Mouse (Mus musculus) embryonic facial prominence, embryonic 11.5 days (tissue): ENCODE measurements around the gene Lingo1. TPM values are rescaled to one million over a fixed set of nuclear protein-coding genes. Genes with fewer than 3 reads are reported as not detected.

Source experiments
- ATAC-seq: fragments of 200-750 bp; cut with Nextera tagmentation; replicated peaks from 2 replicates; pipeline ENCODE4 v1.8.0; 2017; ENCODE audit warnings: low read depth; ENCODE audit not compliant: insufficient number of reproducible peaks, low FRiP score, low TSS enrichment
- DNase-seq: peaks from one replicate; pipeline ENCODE4 v3.0.0-alpha.2; 2015; ENCODE audit warnings: low spot score
- H3K27ac ChIP-seq: fragments of 300-500 bp; sonication (generic); replicated peaks from 2 replicates; pipeline ENCODE4 v1.5.1; 2014; ENCODE audit warnings: mild to moderate bottlenecking, low read depth, low read length, control low read depth
- H3K27me3 ChIP-seq: fragments of 300-500 bp; sonication (generic); 2 replicates; pipeline ENCODE4 v1.6.1; 2014; ENCODE audit warnings: mild to moderate bottlenecking, low read length, moderate library complexity, mixed read lengths; ENCODE audit not compliant: control insufficient read depth, insufficient read depth
- H3K36me3 ChIP-seq: fragments of 300-500 bp; sonication (generic); replicated peaks from 2 replicates; pipeline ENCODE4 v1.6.1; 2014; ENCODE audit warnings: low read depth, mild to moderate bottlenecking, low read length, moderate library complexity, mixed read lengths; ENCODE audit not compliant: control insufficient read depth, insufficient read depth
- H3K4me1 ChIP-seq: fragments of 300-500 bp; sonication (generic); 2 replicates; pipeline ENCODE4 v1.6.1; 2014; ENCODE audit warnings: low read length, mixed read lengths; ENCODE audit not compliant: control insufficient read depth, insufficient read depth
- H3K4me2 ChIP-seq: fragments of 300-500 bp; sonication (generic); 2 replicates; pipeline ENCODE4 v1.6.1; 2014; ENCODE audit warnings: low read depth, mild to moderate bottlenecking, control low read depth, low read length, moderate library complexity
- H3K4me3 ChIP-seq: fragments of 300-500 bp; sonication (generic); 2 replicates; pipeline ENCODE4 v1.5.1; 2014; ENCODE audit warnings: low read depth, low read length, control low read depth
- H3K9ac ChIP-seq: fragments of 300-500 bp; sonication (generic); replicated peaks from 2 replicates; pipeline ENCODE4 v1.6.1; 2014; ENCODE audit warnings: mild to moderate bottlenecking, control low read depth, low read length
- H3K9me3 ChIP-seq: fragments of 300-500 bp; sonication (generic); replicated peaks from 2 replicates; pipeline ENCODE4 v1.6.1; 2016; ENCODE audit warnings: mild to moderate bottlenecking, low read length, inconsistent platforms, mixed read lengths; ENCODE audit not compliant: control insufficient read depth
- WGBS: fragments of 180-500 bp; shearing (Covaris S2); extraction: QIAGEN DNeasy Blood & Tissue Kit; methylation state at CpG from one replicate; pipeline ENCODE4 v1.1.7; 2014; 5-methylcytosine and 5-hydroxymethylcytosine counted together
- polyA plus RNA-seq: library from polyadenylated mRNA; unstranded; fragments of >200 nt; fragmentation: Nextera tagmentation; extraction: Ambion mirVana; gene quantifications from 2 replicates; pipeline ENCODE4 v1.2.1, GENCODE M21; 2014

The Lingo1 gene
- polyA plus RNA-seq, 1 experiment from 2014 or later: 3.9 TPM

DNA sequence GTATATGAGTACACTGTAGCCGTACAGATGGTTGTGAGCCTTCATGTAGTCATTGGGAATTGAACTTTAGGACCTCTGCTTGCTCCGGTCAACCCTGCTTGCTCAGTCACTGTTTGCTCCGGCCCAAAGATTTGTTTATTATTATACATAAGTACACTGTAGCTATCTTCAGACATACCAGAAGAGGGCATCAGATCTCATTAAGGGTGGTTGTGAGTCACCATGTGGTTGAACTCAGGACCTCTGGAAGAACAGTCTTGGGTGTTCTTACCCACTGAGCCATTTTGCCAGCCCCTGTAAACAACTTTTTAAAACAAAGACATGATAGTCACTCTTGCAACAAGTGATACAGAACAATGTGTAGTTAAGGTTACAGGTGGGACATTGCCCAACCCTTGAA lies 35.6 kb upstream of the Lingo1 start:
- 85% methylated on average over 3 of the region's 3 CpGs for WGBS
- Histone ChIP-seq H3K27me3 (no peaks in the 10 kb centered on the region), H3K36me3 (no peaks in the 10 kb centered on the region), H3K4me1 (no peaks in the 10 kb centered on the region), H3K4me2 (no peak overlapping the region), H3K9ac (no peak overlapping the region), H3K27ac (no peak overlapping the region), H3K9me3 (no peaks in the 10 kb centered on the region), H3K4me3 (no peak overlapping the region)
- DNase-seq (no peak), ATAC-seq (no peak)

- Histone ChIP-seq H3K27me3 (no peaks in the 10 kb centered on the region), H3K4me1 (peaks cover 4% of the 10 kb centered on the region), H3K4me2 (no peak overlapping the region), H3K27ac (no peak overlapping the region), H3K4me3 (no peak overlapping the region), H3K9ac (no peak overlapping the region), H3K9me3 (no peaks in the 10 kb centered on the region), H3K36me3 (no peaks in the 10 kb centered on the region)
- WGBS: 26% methylated on average over 4 of the region's 4 CpGs
- DNase-seq (no peak), ATAC-seq (no peak)
These were observed 33.9 kb upstream of the Lingo1 start for GRCm38 (mm10) chr9:56830162-56830561.

GRCm38 (mm10) chr9:56828841-56829240 lies 32.6 kb upstream of the Lingo1 start:
- H3K4me1 ChIP-seq: peaks cover 4% of the 10 kb centered on the region
- H3K4me3 ChIP-seq: no peak overlapping the region
- no peak overlapping the region for H3K4me2 ChIP-seq
- 90% methylated on average over 6 of the region's 6 CpGs for WGBS
- H3K9ac ChIP-seq: no peak overlapping the region
- ATAC-seq (no peak), DNase-seq (no peak)
- no peaks in the 10 kb centered on the region for H3K27me3 ChIP-seq
- H3K9me3 ChIP-seq: no peaks in the 10 kb centered on the region
- no peak overlapping the region for H3K27ac ChIP-seq
- no peaks in the 10 kb centered on the region for H3K36me3 ChIP-seq

GRCm38 (mm10) chr9:56828146-56828545 lies 31.9 kb upstream of the Lingo1 start:
- no peaks in the 10 kb centered on the region for H3K36me3 ChIP-seq
- 39% methylated on average over 9 of the region's 9 CpGs for WGBS
- H3K4me1 ChIP-seq: peaks cover 4% of the 10 kb centered on the region
- no peaks in the 10 kb centered on the region for H3K27me3 ChIP-seq
- no peak for ATAC-seq
- no peak overlapping the region for H3K27ac ChIP-seq
- H3K9me3 ChIP-seq: no peaks in the 10 kb centered on the region
- no peak overlapping the region for H3K9ac ChIP-seq
- H3K4me2 ChIP-seq: no peak overlapping the region
- H3K4me3 ChIP-seq: no peak overlapping the region
- DNase-seq: no peak

DNA sequence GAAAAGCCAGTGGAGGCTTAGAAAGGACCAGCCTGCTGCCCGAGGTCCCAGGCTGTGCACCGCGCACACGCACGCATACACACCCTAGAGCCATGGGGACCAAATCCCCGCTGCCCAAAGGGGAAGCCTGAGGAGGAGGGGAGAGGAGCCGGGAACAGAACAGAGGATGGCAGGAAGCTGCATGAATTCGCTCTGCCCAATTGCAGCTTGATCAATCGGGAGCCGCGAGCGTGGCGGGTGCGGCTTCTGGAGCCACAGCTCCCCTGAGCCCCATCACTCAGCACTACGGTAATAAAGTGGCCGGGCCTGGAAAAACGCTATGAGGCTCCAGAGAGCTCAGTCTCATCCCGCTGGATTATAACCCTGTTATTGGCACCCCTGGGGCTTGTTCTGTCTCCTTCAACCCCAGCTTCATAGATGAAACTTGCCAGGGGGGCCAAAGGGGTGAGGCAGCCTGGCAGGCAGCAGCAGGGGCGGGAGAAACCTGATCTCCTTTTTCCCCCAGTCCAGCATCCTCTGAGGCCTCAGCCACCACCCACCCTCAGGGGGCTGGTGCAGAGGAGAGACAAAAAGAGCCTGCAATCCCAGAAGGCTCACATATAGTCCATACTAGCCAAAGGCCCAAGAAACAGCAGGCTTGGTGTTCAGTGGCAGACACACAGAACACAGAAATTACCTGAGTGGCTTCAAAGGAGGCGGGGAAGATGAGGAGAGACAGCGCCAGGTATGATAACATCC lies 29.4 kb upstream of the Lingo1 start:
- Histone ChIP-seq H3K9ac (peak overlapping the region; percentile 39; the same call in 1 of the 2 replicates), H3K4me3 (peak overlapping the region; percentile 23), H3K27ac (no peak overlapping the region), H3K27me3 (no peaks in the 10 kb centered on the region), H3K36me3 (no peaks in the 10 kb centered on the region), H3K4me1 (peaks cover 4% of the 10 kb centered on the region), H3K4me2 (peak overlapping the region; percentile 50), H3K9me3 (no peaks in the 10 kb centered on the region)
- peak; percentile 44 for DNase-seq
- WGBS: 8% methylated on average over 21 of the region's 21 CpGs
- no peak for ATAC-seq

DNA sequence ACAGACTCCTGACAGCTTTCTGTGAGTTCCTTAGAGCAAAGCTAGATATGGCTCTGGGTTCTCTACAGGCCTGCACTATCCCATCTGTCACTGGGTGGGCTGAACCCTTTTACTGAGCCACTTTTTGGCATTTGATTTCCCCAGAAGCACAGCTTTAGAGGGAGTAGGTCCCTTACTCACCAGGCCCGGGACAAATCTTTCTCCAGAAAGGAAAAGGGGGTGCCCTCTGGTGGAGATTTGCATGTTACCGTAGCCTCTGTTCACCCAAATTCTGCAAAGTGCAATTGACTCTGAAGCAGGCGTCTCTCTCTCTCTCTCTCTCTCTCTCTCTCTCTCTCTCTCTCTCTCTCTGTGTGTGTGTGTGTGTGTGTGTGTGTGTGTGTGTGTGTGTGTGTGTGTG lies 28.6 kb upstream of the Lingo1 start:
- DNase-seq: peak; percentile 64
- no peaks in the 10 kb centered on the region for H3K36me3 ChIP-seq
- H3K27me3 ChIP-seq: no peaks in the 10 kb centered on the region
- WGBS: 4% methylated on average over 3 of the region's 3 CpGs
- no peak overlapping the region for H3K4me2 ChIP-seq
- no peak overlapping the region for H3K9ac ChIP-seq
- ATAC-seq: no peak
- H3K9me3 ChIP-seq: no peaks in the 10 kb centered on the region
- H3K4me1 ChIP-seq: peaks cover 4% of the 10 kb centered on the region
- H3K4me3 ChIP-seq: no peak overlapping the region
- H3K27ac ChIP-seq: no peak overlapping the region

GRCm38 (mm10) chr9:56810916-56811315 lies 14.6 kb upstream of the Lingo1 start:
- H3K27me3 ChIP-seq: no peaks in the 10 kb centered on the region
- WGBS: 79% methylated on average over 1 of the region's 1 CpGs
- H3K4me1 ChIP-seq: no peaks in the 10 kb centered on the region
- H3K9me3 ChIP-seq: no peaks in the 10 kb centered on the region
- no peak overlapping the region for H3K4me2 ChIP-seq
- H3K27ac ChIP-seq: no peak overlapping the region
- H3K9ac ChIP-seq: no peak overlapping the region
- no peak overlapping the region for H3K4me3 ChIP-seq
- ATAC-seq (no peak), DNase-seq (no peak)
- no peaks in the 10 kb centered on the region for H3K36me3 ChIP-seq

- WGBS: 85% methylated on average over 6 of the region's 6 CpGs
- H3K27me3 ChIP-seq: no peaks in the 10 kb centered on the region
- H3K9me3 ChIP-seq: no peaks in the 10 kb centered on the region
- no peak overlapping the region for H3K9ac ChIP-seq
- no peaks in the 10 kb centered on the region for H3K4me1 ChIP-seq
- no peak overlapping the region for H3K27ac ChIP-seq
- ATAC-seq (no peak), DNase-seq (no peak)
- no peak overlapping the region for H3K4me2 ChIP-seq
- H3K36me3 ChIP-seq: no peaks in the 10 kb centered on the region
- H3K4me3 ChIP-seq: no peak overlapping the region
These were observed 11.7 kb upstream of the Lingo1 start for GRCm38 (mm10) chr9:56807990-56808389.
